Mouse (Mus musculus) forebrain, embryonic 16.5 days (tissue): Measurements from ENCODE around the gene Il18. TPM values are rescaled to one million over a fixed set of nuclear protein-coding genes. Genes with fewer than 3 reads are reported as not detected.
A peak's percentile ranks its signal among the peaks of the same experiment; 100 is the strongest.

ENCODE experiments used
- ATAC-seq: fragments of 200-750 bp; cut with Nextera tagmentation; 2 replicates; pipeline ENCODE4 v1.8.0; 2017; ENCODE audit warnings: mild to moderate bottlenecking, moderate library complexity
- H3K27ac ChIP-seq: fragments of 300-500 bp; sonication (generic); 2 replicates; pipeline ENCODE4 v1.5.1; 2014; ENCODE audit warnings: low read length, control low read depth
- H3K27me3 ChIP-seq: fragments of 300-500 bp; sonication (generic); replicated peaks from 2 replicates; pipeline ENCODE4 v1.6.1; 2014; ENCODE audit warnings: low read length; ENCODE audit not compliant: control insufficient read depth, insufficient read depth
- H3K36me3 ChIP-seq: fragments of 300-500 bp; sonication (generic); 2 replicates; pipeline ENCODE4 v1.6.1; 2014; ENCODE audit not compliant: control insufficient read depth, insufficient read depth
- H3K4me1 ChIP-seq: fragments of 300-500 bp; sonication (generic); replicated peaks from 2 replicates; pipeline ENCODE4 v1.6.1; 2014; ENCODE audit warnings: low read length; ENCODE audit not compliant: control insufficient read depth, insufficient read depth
- H3K4me2 ChIP-seq: fragments of 300-500 bp; sonication (generic); 2 replicates; pipeline ENCODE4 v1.6.1; 2014; ENCODE audit warnings: mild to moderate bottlenecking, low read length, control low read depth
- H3K4me3 ChIP-seq: fragments of 300-500 bp; sonication (generic); replicated peaks from 2 replicates; pipeline ENCODE4 v1.5.1; 2014; ENCODE audit warnings: mild to moderate bottlenecking, low read length, control low read depth
- H3K9ac ChIP-seq: fragments of 300-500 bp; sonication (generic); replicated peaks from 2 replicates; pipeline ENCODE4 v1.6.1; 2014; ENCODE audit warnings: low read depth, low read length, control low read depth
- H3K9me3 ChIP-seq: fragments of 300-500 bp; sonication (generic); 2 replicates; pipeline ENCODE4 v1.6.1; 2016; ENCODE audit warnings: low read length; ENCODE audit not compliant: control insufficient read depth
- WGBS: fragments of 180-500 bp; shearing (Covaris S2); extraction: QIAGEN DNeasy Blood & Tissue Kit; methylation state at CpG from one replicate; pipeline ENCODE4 v1.1.7; 2014; 5-methylcytosine and 5-hydroxymethylcytosine counted together
- polyA plus RNA-seq: library from polyadenylated mRNA; unstranded; fragments of >200 nt; fragmentation: Nextera tagmentation; extraction: Ambion mirVana; gene quantifications from 2 replicates; pipeline ENCODE4 v1.2.1, GENCODE M21; 2015

The Il18 gene
- 15.8 and 16.5 TPM in 2 replicates for polyA plus RNA-seq

DNA sequence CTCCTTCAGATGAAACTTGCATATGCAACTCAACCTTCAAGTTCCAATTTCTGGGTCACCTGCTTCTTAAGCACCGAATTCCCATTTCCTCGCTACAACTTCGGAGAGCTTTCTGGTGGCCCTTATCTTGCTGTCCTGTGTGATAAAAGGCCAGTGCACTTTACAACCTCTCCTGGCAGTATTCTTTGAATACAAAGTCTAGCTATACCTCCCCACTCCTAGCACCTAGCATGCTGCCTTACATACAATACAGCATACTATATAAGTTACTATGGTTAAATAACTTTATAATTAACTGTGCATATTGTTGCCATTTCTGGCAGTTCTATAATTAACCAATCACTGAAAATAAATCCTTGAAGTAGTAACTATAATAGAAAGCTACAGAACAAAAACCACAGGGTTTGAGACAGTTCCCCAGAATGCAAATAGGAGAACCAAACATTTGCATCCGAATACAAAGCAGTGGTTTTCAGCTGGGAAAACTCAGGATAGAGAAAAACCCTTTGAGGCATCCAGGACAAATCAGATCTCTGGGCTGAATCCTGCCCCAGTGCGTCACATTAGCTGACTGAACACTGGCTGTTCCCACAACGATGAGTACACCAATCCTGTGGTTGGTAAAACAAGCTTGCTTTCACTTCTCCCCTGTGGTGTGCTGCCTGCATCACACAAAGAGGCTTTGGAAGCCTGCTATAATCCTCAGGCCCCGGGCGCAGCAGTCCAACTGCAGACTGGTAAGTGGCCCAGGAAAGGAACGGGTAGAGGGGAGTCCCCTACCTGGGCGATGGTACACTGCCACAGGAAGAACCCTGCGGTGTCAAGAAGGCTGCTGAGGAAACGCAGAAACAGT lies at the start of gene Il18:
TSS of gene Il18 (plus strand) at position 587 of the 853 bp plus-strand sequence.
- H3K9ac ChIP-seq: peak within 1 kb of the TSS; percentile 59
- H3K36me3 ChIP-seq: no peaks in the 10 kb centered on the region
- ATAC-seq: peak; percentile 99
- no peaks in the 10 kb centered on the region for H3K9me3 ChIP-seq
- 14% methylated on average over 12 of the region's 12 CpGs for WGBS
- H3K27ac ChIP-seq: peak within 1 kb of the TSS; percentile 79
- peaks cover 13% of the 10 kb centered on the region for H3K4me1 ChIP-seq
- H3K4me2 ChIP-seq: peak within 1 kb of the TSS; percentile 53
- peak within 1 kb of the TSS; percentile 37 for H3K4me3 ChIP-seq
- no peaks in the 10 kb centered on the region for H3K27me3 ChIP-seq

DNA sequence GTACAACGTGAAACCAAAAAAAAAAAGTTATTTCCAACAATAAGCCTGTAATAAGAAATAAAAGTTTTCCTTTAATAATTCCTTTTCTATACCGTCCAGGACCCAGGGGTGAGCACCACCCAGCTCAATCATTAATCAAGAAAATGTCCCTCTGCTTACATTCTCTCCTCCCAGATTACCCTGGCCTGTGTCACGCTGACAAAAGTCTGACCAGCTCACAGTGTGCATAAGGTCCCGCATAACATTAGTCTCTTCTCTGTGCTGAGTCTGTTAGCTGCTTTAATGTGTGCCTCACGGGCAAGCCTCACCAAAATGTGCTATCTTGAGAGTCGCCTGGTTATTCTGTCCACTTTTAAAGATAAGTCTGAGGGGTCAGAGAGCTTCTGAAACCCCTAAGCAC lies 49.2 kb upstream of the Il18 start:
- H3K4me1 ChIP-seq: 0 out of 2 replicates have a peak, but pooled peaks cover 2% of the 10 kb centered on the region
- H3K9me3 ChIP-seq: no peaks in the 10 kb centered on the region
- no peak overlapping the region for H3K4me3 ChIP-seq
- H3K27me3 ChIP-seq: no peaks in the 10 kb centered on the region
- no peaks in the 10 kb centered on the region for H3K36me3 ChIP-seq
- no peak overlapping the region for H3K9ac ChIP-seq
- ATAC-seq: no peak
- no peak overlapping the region for H3K4me2 ChIP-seq
- WGBS: 64% methylated on average over 6 of the region's 6 CpGs
- no peak overlapping the region for H3K27ac ChIP-seq

DNA sequence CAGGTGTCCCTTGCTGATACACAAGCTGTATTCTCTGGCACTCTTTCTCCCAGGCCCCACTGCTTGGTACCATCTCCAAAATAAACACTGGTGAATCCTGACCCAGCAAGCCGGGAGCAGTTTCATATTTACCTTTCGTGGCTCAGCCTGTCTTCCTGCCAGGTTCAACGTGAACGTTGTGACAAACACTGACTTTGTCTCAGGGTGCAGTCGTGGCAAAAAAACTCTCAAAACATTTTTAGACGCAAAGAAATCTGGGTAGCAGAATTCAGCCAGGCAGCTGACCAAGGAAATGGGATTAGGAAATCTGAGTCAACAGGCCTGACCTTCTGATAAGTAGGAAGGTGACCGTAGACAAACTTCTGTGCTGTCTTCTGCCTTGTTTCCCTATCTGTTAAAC lies 47.1 kb upstream of the Il18 start:
- Histone ChIP-seq H3K4me2 (no peak overlapping the region), H3K27me3 (no peaks in the 10 kb centered on the region), H3K9me3 (no peaks in the 10 kb centered on the region), H3K9ac (no peak overlapping the region), H3K36me3 (no peaks in the 10 kb centered on the region), H3K4me3 (no peak overlapping the region), H3K4me1 (no peaks in the 10 kb centered on the region), H3K27ac (no peak overlapping the region)
- WGBS: 83% methylated on average over 7 of the region's 7 CpGs
- ATAC-seq: no peak

DNA sequence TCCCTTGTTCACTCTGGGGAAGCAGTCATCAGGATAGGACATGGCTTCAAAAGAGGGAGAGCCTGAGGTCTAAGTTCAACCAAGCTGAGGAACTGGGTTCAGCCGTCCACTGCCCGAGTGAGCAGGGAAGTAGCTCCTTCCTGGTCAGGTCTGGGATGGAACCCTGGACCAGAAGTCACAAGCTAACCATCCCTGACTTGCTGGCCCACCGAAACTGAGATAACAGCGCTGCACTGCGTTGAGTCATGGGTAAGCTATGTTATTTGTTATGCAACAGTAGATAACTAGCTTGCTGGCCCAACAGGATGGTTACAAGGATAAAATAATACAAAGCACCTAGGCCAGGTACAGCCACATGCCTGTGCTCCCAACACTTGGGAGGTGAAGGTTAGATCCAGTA lies 39.2 kb upstream of the Il18 start:
- Histone ChIP-seq H3K4me3 (no peak overlapping the region), H3K4me1 (no peaks in the 10 kb centered on the region), H3K9ac (no peak overlapping the region), H3K9me3 (no peaks in the 10 kb centered on the region), H3K27ac (no peak overlapping the region), H3K36me3 (no peaks in the 10 kb centered on the region), H3K27me3 (no peaks in the 10 kb centered on the region), H3K4me2 (no peak overlapping the region)
- no peak for ATAC-seq
- WGBS: 90% methylated on average over 5 of the region's 5 CpGs

DNA sequence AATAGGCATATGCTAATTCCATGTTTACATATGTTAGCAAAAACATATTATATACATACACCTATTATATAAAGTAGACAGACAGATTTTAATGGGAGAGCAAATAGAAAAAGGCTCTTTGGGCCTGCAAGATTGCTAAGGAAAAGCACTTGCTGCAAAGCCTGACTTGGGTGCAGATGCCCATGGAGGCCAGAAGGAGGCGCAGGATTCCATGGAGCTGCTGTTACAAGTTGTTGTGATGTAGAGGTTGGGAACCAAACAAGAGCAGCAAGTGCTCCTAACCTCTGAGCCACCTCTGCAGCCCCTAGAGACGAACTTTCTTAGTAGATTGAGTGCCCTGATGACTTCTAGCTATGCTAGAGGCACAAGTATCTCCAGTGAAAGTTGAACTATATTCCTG lies 35.8 kb upstream of the Il18 start:
- H3K27ac ChIP-seq: no peak overlapping the region
- H3K4me3 ChIP-seq: no peak overlapping the region
- no peak overlapping the region for H3K9ac ChIP-seq
- no peak overlapping the region for H3K4me2 ChIP-seq
- no peaks in the 10 kb centered on the region for H3K4me1 ChIP-seq
- WGBS: 5% methylated on average over 2 of the region's 2 CpGs
- no peak for ATAC-seq
- no peaks in the 10 kb centered on the region for H3K9me3 ChIP-seq
- no peaks in the 10 kb centered on the region for H3K36me3 ChIP-seq
- H3K27me3 ChIP-seq: no peaks in the 10 kb centered on the region

DNA sequence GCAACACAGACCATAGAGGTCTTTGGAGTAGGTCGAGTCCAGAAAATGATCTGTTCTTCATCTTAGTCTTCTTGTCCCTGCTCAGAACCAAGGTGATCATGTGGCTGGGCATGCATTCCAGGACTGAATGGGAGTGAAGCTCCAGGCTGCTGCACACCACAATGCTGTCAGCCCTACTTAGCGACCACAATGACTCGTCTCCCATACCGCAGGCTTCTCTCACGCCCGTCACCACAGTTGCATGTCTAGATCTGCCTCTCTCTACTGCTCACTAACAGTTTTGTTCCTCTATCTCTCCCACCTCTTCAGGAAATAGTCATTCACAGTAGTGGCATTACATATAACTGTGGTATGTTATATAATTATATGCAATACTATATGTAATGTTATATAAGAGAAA lies 33.9 kb upstream of the Il18 start:
- 91% methylated on average over 6 of the region's 6 CpGs for WGBS
- Histone ChIP-seq H3K4me3 (no peak overlapping the region), H3K9me3 (no peaks in the 10 kb centered on the region), H3K36me3 (no peaks in the 10 kb centered on the region), H3K27ac (no peak overlapping the region), H3K27me3 (no peaks in the 10 kb centered on the region), H3K9ac (no peak overlapping the region), H3K4me1 (no peaks in the 10 kb centered on the region), H3K4me2 (no peak overlapping the region)
- no peak for ATAC-seq

DNA sequence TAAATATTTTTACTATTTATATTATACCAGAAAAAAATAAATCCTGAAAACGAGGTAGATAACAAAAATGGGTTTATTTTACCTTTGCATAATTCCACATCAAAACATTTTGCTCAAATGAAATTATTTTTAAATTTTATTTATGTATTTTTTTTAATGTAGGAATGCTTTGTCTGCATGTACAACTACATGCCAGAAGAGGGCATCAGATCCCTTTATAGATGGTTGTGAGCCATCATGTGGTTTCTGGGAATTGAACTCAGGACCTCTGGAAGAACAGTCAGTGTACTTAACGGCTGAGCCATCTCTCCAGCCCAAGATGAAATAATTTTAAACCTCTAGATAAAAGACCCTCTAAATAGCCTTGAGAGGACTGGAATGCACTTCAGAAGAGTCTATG lies 33.1 kb upstream of the Il18 start:
- no peaks in the 10 kb centered on the region for H3K4me1 ChIP-seq
- no peaks in the 10 kb centered on the region for H3K36me3 ChIP-seq
- H3K4me3 ChIP-seq: no peak overlapping the region
- no peak overlapping the region for H3K27ac ChIP-seq
- no peak overlapping the region for H3K9ac ChIP-seq
- H3K4me2 ChIP-seq: no peak overlapping the region
- no peaks in the 10 kb centered on the region for H3K9me3 ChIP-seq
- ATAC-seq: no peak
- H3K27me3 ChIP-seq: no peaks in the 10 kb centered on the region
- WGBS: 61% methylated on average over 2 of the region's 2 CpGs

DNA sequence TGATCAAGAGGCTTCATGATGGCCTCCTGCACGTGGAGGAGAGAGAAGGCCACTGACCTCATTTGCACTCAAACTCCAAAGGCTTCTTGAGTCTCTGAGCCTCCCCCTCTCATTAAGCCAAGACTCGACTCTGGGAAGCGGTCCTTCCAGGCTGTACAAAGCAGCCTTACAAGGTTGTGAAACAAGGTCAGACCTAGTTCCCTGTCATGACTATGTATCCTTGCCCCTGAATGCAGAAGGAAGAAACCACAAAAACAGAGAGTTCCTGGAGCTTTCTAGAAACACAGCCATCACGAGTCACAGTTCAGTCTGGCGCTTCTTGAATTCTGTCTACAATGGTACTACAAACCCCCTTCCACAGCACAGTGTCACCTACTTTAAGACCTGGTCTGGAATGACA lies 32.1 kb upstream of the Il18 start:
- no peak overlapping the region for H3K27ac ChIP-seq
- H3K4me3 ChIP-seq: no peak overlapping the region
- no peak overlapping the region for H3K9ac ChIP-seq
- no peak overlapping the region for H3K4me2 ChIP-seq
- H3K4me1 ChIP-seq: peaks cover under 1% of the 10 kb centered on the region; the same call in 1 of the 2 replicates
- WGBS: 77% methylated on average over 5 of the region's 5 CpGs
- no peaks in the 10 kb centered on the region for H3K36me3 ChIP-seq
- no peak for ATAC-seq
- no peaks in the 10 kb centered on the region for H3K9me3 ChIP-seq
- H3K27me3 ChIP-seq: no peaks in the 10 kb centered on the region

DNA sequence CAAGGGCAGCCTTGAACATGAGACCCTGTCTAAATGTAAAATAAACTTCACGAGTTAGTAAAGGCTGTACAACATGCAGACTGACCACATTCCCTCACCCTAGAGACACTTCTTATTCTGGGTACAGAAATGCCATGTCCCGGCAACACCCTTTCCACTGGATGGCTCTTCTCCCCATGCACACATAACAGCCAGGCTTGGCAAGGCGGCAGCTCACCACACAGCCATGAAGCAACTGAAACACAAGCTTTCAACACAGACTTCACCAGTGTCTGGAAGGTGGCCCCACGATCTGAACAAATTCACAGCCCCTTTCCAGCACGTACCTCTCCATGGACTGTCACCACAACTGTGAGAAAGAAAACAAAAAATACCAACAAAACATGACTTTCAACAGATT lies 29.7 kb upstream of the Il18 start:
- H3K4me1 ChIP-seq: peaks cover 6% of the 10 kb centered on the region
- ATAC-seq: no peak
- H3K4me2 ChIP-seq: no peak overlapping the region
- no peak overlapping the region for H3K27ac ChIP-seq
- WGBS: 93% methylated on average over 5 of the region's 5 CpGs
- H3K9me3 ChIP-seq: no peaks in the 10 kb centered on the region
- H3K4me3 ChIP-seq: no peak overlapping the region
- H3K36me3 ChIP-seq: no peaks in the 10 kb centered on the region
- H3K27me3 ChIP-seq: no peaks in the 10 kb centered on the region
- H3K9ac ChIP-seq: no peak overlapping the region
